Mouse (Mus musculus): ENCODE results near the gene Plcl1. TPM values are rescaled to one million over a fixed set of nuclear protein-coding genes. Genes with fewer than 3 reads are reported as not detected.

Gene Plcl1
- polyA plus RNA-seq, 1 experiment: 6.7 TPM

DNA sequence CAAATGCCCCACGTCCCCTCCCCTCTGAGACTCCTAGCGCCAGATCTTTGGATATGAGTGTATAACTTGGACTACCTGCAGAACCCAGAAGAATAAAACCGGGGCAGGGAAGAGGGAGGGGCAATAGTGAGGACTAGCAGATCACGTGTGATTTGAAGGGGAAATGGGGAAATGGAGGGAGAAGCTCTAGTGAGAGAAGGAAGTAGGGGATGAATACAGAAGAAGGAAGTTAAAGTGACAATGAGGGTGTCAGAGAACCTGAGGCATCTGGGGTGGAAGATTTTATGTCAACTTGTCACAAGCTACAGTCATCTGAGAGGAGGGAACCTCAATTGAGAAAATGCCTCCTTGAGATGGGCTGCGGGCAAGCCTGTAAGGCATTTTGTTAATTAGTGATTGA is 119.4 kb downstream of the Plcl1 start:
- no peak for DNase-seq (ENCODE audit: low spot score)

- DNase-seq (ENCODE audit: low spot score): no peak
Measured at GRCm38 (mm10) chr1:55525748-55526147, 120.0 kb downstream of the Plcl1 start.

DNA sequence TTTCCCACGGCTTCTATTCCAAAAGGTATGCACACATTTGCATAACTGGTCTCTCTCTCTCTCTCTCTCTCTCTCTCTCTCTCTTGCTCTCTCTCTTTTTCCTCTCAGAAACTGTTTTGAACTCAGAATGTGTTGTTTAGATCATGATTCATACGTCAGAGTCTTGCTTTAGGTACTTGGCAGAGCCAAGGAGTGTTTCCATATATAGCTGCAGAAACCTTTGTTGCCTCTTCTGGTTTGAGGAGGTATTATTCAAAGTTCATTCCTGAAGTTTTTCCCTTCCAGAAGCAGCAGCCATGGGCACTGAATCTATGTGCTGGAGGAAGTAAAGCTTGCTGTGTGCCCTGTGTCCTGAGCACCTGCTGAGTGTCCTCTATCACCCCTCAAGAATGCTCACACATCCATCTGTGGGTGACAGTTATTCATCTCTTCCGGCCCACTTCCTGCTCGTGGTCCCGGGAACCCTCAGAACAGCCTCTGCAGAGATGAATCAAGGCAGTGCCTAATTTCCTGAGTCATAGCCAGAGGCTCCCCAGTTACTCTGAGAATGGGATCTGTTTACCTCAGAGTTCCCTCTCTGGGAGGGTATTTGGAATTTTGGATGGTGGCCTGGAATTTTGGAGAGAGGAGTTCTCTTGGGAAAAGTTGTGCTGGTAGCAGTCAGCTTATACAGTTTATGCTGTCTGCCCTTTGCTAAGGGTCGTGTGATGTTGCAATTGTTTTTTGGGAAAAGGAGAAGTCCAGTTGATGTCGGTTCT is 123.0 kb downstream of the Plcl1 start:
- DNase-seq (ENCODE audit: low spot score): no peak

- no peak for DNase-seq (ENCODE audit: low spot score)
Measured at GRCm38 (mm10) chr1:55533823-55534222, 128.1 kb downstream of the Plcl1 start.

- no peak for DNase-seq (ENCODE audit: low spot score)
Measured at GRCm38 (mm10) chr1:55554405-55554804, 148.7 kb downstream of the Plcl1 start.

DNA sequence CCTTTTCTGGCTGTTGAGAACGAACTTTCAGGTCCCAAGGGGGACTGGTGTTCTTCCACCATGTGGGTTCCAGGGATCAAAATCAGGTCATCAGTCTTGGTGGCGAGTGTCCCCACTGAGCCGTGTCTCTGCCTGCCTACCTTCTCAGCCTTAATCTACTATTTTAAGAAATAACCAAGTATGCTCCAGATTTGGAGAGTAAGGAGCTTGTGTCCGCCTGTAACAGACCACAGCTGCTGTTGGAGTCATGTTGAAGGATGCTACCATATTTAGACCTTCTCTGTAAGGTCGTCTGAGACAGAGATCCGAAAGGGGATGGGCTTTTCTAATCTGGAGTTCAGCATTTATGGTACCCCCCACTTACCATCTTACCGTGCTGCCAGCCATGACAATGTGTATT is 152.2 kb downstream of the Plcl1 start:
- no peak for DNase-seq (ENCODE audit: low spot score)

- DNase-seq (ENCODE audit: low spot score): no peak
Measured at GRCm38 (mm10) chr1:55558409-55558808, 152.7 kb downstream of the Plcl1 start.

DNA sequence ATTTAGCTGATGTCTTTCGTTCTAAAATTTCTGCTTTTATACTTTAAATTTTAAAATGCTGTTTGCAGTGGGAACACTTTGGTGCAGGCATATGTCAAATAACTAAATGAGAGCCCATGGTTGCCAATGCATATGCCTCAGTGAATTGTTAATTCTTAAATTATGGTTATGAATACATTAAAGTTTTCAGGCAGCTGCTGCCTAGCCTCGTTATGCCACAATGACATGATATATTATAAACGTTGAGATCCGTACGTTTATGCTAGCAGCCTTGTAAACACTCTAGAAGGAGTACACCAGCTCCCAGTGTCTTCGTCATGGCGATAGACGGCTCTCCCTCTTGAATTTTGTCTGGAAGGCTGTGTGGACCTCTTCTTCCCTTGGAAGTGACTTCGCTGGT is 154.3 kb downstream of the Plcl1 start:
- DNase-seq (ENCODE audit: low spot score): no peak

DNA sequence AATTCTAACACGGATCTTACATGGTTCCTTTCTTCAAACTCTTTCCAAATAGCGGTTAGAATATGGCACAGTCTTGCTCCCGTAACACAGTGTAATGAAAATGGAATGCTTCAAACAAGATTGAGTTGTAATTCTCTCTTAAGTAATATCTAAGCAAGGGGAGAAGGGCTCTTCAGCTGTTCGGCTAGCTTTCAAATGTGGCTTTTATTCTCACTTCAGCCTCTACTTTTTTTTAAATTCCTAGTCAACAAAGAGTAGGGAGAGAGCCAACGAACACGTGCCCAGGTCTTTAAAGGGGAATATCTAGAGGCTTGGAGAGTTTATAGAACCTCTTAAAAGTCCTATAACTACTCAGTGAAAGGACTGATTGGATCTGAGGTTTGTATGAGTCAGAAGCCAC is 160.2 kb downstream of the Plcl1 start:
- DNase-seq (ENCODE audit: low spot score): no peak

- no peak for DNase-seq (ENCODE audit: low spot score)
Measured at GRCm38 (mm10) chr1:55567801-55568360, 162.2 kb downstream of the Plcl1 start.

GRCm38 (mm10) chr1:55570225-55570624 is 164.5 kb downstream of the Plcl1 start:
- DNase-seq (ENCODE audit: low spot score): no peak

GRCm38 (mm10) chr1:55571399-55571798 is 165.7 kb downstream of the Plcl1 start:
- DNase-seq (ENCODE audit: low spot score): no peak

DNA sequence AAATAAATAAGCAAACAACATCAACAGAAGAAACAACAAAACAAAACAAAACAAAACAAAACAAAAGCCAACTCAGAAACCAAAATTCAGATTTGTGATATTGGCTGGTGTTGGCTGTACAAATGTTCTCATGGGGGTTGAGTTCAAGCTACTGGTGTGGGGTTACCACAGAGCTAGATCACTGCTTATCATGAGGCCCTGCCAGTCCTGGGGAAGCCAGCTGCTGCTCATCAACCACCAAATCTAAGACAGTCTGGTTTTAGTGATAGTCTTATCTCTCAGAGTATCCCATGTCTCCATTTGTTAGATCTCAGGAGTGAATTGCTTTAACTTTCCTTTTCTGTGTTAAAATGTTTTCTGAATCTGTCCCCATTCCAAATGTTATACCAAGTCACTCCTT is 166.5 kb downstream of the Plcl1 start:
- DNase-seq (ENCODE audit: low spot score): no peak

DNA sequence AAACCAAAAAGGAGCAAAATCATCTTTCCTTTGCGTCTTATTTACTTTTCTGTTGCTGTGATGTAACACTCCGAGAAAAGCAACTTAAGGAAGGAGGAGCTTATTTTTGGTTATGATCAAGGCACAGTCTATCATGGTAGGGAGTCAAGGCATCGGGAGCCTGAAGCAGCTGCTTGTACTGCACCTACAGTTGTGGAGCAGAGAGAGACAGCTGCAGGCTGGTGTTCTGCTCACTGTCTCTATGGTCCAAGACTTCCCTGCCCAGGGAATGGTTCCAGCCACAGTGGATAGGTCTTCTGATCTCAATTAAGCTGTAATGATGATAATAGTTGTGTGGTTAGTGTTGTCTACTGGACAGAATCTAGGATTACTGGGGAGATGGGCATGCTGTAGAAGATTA is 166.9 kb downstream of the Plcl1 start:
- no peak for DNase-seq (ENCODE audit: low spot score)

DNA sequence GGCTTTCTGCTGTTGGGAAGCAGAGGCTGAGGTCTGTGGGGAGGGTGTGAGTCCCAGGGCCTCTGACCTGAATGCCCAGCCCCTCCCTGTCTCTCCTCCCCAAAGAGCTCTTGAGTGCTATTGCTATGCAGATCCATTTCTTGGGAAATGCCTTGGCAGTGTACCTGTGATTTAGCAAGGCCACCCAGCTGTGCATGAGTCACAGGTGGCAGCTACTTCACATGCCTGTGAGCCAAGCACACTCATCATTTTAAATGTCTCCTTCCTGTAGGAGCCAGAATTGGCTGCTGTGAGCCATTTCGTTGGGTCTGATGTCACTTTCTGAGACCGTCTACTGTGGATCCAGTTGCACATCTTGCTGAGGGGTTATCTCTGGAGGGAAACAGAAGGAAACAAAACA is 170.2 kb downstream of the Plcl1 start:
- no peak for DNase-seq (ENCODE audit: low spot score)

DNA sequence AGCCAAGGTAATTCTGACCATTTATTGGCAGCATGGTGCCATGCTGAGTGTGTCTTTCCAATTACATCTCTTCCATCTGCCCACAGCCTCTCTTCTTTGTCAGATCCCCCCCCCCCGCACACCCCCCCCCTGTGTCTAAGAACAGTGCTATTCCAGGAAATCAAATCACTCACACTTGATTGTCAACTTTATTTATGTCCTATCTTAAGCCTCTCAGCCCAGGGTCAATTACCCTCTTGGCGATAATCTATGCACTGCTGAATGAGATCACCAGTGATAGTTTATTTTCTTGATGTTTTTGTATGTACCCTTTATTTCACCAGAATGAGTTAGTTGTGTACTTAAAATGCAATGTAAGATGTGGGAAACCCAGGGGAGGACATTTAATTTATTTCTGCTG is 176.0 kb downstream of the Plcl1 start:
- DNase-seq (ENCODE audit: low spot score): no peak

GRCm38 (mm10) chr1:55585441-55585840 is 179.7 kb downstream of the Plcl1 start:
- DNase-seq (ENCODE audit: low spot score): no peak

- no peak for DNase-seq (ENCODE audit: low spot score)
Measured at GRCm38 (mm10) chr1:55588090-55588489, 182.4 kb downstream of the Plcl1 start.

DNA sequence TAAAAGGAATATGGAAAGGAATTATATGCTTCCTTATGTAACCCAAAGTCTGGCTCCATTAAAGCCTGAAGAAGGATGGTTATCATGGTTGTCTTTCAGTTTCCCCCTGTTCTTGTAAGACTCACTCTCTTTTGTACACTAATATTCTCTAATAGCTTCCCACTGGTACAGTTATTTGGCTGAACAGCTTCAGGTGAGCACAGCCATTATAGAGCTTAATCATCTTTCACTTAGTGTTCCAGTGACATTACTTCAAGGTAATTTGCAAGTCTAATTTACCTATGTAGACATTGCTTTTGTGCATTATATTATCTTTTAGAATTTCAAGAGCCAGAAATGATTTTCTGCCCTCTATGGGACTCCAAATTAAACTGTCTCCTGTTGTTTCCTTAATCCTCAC is 184.3 kb downstream of the Plcl1 start:
- DNase-seq (ENCODE audit: low spot score): no peak

DNA sequence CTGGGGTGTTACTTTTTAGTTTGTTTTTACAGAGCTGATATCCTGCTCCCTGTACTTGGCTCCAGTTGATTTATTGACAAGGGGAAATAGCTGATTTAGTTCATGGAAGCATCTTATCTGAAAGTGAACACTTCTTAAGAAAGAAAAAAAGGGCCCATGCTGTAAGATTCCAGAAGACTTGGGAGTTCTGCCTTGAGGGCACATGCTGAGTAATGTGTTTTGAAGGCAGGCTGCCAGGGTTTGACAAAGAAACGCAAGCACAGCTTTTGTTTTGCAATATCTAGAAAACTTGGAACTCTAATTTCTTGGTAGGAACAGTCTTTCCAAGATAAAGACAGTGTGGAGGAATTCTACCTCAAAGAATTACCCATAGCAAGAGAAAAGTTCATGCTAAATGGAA is 194.8 kb downstream of the Plcl1 start:
- no peak for DNase-seq (ENCODE audit: low spot score)

DNA sequence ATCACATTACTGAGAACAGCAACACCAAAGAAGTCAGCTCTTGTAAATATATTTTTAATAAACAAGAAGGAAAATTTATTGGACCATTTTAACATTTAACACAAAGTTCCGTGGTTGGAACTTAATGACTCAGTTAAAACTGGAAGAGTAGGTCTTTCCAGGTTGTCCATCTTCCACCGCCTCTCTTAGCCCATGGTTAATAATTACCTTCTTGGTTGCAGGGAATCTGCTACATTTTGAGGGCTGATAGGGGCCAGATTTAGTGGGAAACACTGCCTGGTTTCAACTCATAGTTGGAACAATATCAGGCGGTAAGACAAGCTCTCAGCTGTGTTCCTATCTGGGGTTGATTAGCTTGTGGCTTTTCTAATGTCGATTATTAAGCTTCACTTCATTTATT is 198.9 kb downstream of the Plcl1 start:
- DNase-seq (ENCODE audit: low spot score): no peak

DNA sequence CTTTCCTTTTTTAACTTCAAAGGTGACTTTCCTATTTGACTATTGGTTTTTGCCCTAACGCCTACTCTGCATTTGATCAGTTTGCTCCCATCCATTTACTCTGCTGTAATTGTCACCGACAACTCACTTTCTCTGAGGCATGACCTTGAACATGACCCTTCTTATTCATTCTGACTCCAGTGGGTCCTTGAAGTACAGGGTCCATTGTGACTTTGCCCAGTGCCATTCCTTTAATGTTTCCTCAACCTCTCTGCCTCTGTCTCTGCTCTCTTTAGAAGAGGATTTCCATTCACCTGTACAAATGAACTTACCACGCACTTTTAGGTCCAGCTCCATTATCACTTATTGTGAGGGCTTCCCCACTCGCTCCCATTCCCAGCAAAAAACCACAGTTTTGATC is 199.7 kb downstream of the Plcl1 start:
- no peak for DNase-seq (ENCODE audit: low spot score)

DNA sequence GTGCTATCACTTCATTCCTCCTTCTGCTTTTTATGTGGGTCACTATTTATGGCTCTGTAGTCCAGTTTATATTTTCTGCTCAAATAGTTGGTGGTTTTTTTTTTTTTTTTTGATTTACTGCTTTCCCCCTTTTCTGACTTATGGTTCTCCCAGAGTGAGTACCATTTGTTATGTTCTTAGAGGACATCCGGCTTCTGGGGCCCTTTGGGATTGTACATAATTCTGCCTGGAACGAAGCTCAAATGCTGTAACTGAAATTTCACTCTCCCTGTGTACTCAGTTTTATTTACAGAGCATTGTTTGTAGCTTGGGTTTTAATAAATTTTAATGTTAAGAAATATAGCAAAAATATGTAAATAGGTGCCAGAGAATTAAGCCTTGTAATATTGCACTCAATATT is 200.2 kb downstream of the Plcl1 start:
- no peak for DNase-seq (ENCODE audit: low spot score)

DNA sequence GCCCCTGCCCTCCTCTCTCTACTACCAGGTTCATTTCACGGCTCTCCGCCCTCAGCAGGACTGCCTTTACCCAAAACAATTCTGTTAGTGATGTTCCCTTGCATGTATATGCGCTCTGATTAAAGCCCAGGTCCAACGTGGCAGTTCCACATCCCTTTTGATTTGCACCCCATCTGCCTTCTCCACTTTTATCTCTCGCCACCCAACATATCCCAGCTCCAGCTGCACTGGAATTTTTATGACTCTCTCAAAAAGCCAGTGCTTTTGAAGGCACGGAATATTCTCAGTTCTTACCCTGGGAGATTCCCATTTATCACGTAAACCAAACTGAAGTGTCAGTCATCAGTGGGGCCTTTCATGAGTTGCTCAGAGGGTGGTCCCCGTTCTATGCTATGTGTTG is 200.7 kb downstream of the Plcl1 start:
- no peak for DNase-seq (ENCODE audit: low spot score)

Measured in urinary bladder, adult 2 months (tissue).